Mouse (Mus musculus) heart, embryonic 11.5 days (tissue): ENCODE results near the gene Ndufa12. TPM values are rescaled to one million over a fixed set of nuclear protein-coding genes. Genes with fewer than 3 reads are reported as not detected.

ENCODE experiments used
- ATAC-seq: fragments of 200-750 bp; cut with Nextera tagmentation; replicated peaks from 2 replicates; pipeline ENCODE4 v1.8.0; 2017; ENCODE audit warnings: moderate library complexity; ENCODE audit not compliant: insufficient number of reproducible peaks, low FRiP score, low TSS enrichment
- H3K27ac ChIP-seq: fragments of 300-500 bp; sonication (generic); 2 replicates; pipeline ENCODE4 v1.5.1; 2014; ENCODE audit warnings: mild to moderate bottlenecking, low read depth, low read length
- H3K27me3 ChIP-seq: fragments of 300-500 bp; sonication (generic); 2 replicates; pipeline ENCODE4 v1.6.1; 2014; ENCODE audit warnings: mild to moderate bottlenecking, low read length, mixed read lengths; ENCODE audit not compliant: control insufficient read depth, insufficient read depth
- H3K36me3 ChIP-seq: fragments of 300-500 bp; sonication (generic); 2 replicates; pipeline ENCODE4 v1.6.1; 2014; ENCODE audit warnings: mild to moderate bottlenecking, low read length, moderate library complexity, mixed read lengths; ENCODE audit not compliant: control insufficient read depth, insufficient read depth
- H3K4me1 ChIP-seq: fragments of 300-500 bp; sonication (generic); 2 replicates; pipeline ENCODE4 v1.6.1; 2014; ENCODE audit warnings: low read length; ENCODE audit not compliant: control insufficient read depth, insufficient read depth
- H3K4me2 ChIP-seq: fragments of 300-500 bp; sonication (generic); 2 replicates; pipeline ENCODE4 v1.6.1; 2014; ENCODE audit warnings: mild to moderate bottlenecking, moderate library complexity
- H3K4me3 ChIP-seq: fragments of 300-500 bp; sonication (generic); 2 replicates; pipeline ENCODE4 v1.5.1; 2014; ENCODE audit warnings: low read depth, low read length
- H3K9ac ChIP-seq: fragments of 300-500 bp; sonication (generic); 2 replicates; pipeline ENCODE4 v1.6.1; 2014; ENCODE audit warnings: mild to moderate bottlenecking, low read depth, low read length, moderate library complexity
- H3K9me3 ChIP-seq: fragments of 300-500 bp; sonication (generic); replicated peaks from 2 replicates; pipeline ENCODE4 v1.6.1; 2016; ENCODE audit warnings: low read length; ENCODE audit not compliant: control insufficient read depth
- WGBS: fragments of 180-500 bp; shearing (Covaris S2); extraction: QIAGEN DNeasy Blood & Tissue Kit; methylation state at CpG from one replicate; pipeline ENCODE4 v1.1.7; 2014; ENCODE audit not compliant: insufficient replicate concordance; 5-methylcytosine and 5-hydroxymethylcytosine counted together
- polyA plus RNA-seq: library from polyadenylated mRNA; unstranded; fragments of >200 nt; fragmentation: Nextera tagmentation; extraction: Ambion mirVana; gene quantifications from 2 replicates; pipeline ENCODE4 v1.2.1, GENCODE M21; 2014

Gene Ndufa12
- polyA plus RNA-seq, 1 experiment from 2014 or later: 615 TPM

GRCm38 (mm10) chr10:94249575-94250456, 51.3 kb downstream of the Ndufa12 start:
- H3K9ac ChIP-seq: no peak overlapping the region
- H3K36me3 ChIP-seq: no peaks in the 10 kb centered on the region
- peak; percentile 72 for ATAC-seq
- H3K4me3 ChIP-seq: no peak overlapping the region
- H3K4me2 ChIP-seq: peak overlapping the region; percentile 24
- 29% methylated on average over 22 of the region's 22 CpGs for WGBS
- H3K4me1 ChIP-seq: peaks cover 17% of the 10 kb centered on the region
- no peaks in the 10 kb centered on the region for H3K9me3 ChIP-seq
- H3K27me3 ChIP-seq: no peaks in the 10 kb centered on the region
- peak overlapping the region; percentile 62 for H3K27ac ChIP-seq

- WGBS: 44% methylated on average over 17 of the region's 17 CpGs
- Histone ChIP-seq H3K4me1 (peaks cover 13% of the 10 kb centered on the region), H3K9ac (no peak overlapping the region), H3K36me3 (no peaks in the 10 kb centered on the region), H3K4me3 (no peak overlapping the region), H3K27ac (no peak overlapping the region), H3K27me3 (no peaks in the 10 kb centered on the region), H3K4me2 (no peak overlapping the region), H3K9me3 (no peaks in the 10 kb centered on the region)
- 0 out of 2 replicates have a peak, but pooled peaks have one; percentile 35 for ATAC-seq
Measured at GRCm38 (mm10) chr10:94253260-94253807, 54.8 kb downstream of the Ndufa12 start.

GRCm38 (mm10) chr10:94254766-94255165, 56.2 kb downstream of the Ndufa12 start:
- Histone ChIP-seq H3K9me3 (no peaks in the 10 kb centered on the region), H3K4me1 (peaks cover 8% of the 10 kb centered on the region), H3K4me3 (no peak overlapping the region), H3K9ac (no peak overlapping the region), H3K27me3 (no peaks in the 10 kb centered on the region), H3K36me3 (no peaks in the 10 kb centered on the region), H3K4me2 (no peak overlapping the region), H3K27ac (no peak overlapping the region)
- 74% methylated on average over 3 of the region's 3 CpGs for WGBS
- ATAC-seq: no peak

GRCm38 (mm10) chr10:94255744-94256143, 57.2 kb downstream of the Ndufa12 start:
- H3K27ac ChIP-seq: no peak overlapping the region
- no peaks in the 10 kb centered on the region for H3K27me3 ChIP-seq
- H3K9ac ChIP-seq: no peak overlapping the region
- H3K9me3 ChIP-seq: no peaks in the 10 kb centered on the region
- H3K4me1 ChIP-seq: 0 out of 2 replicates have a peak, but pooled peaks cover 2% of the 10 kb centered on the region
- H3K4me3 ChIP-seq: no peak overlapping the region
- H3K36me3 ChIP-seq: no peaks in the 10 kb centered on the region
- 60% methylated on average over 6 of the region's 6 CpGs for WGBS
- no peak for ATAC-seq
- H3K4me2 ChIP-seq: no peak overlapping the region

GRCm38 (mm10) chr10:94256518-94256917, 58.0 kb downstream of the Ndufa12 start:
- Histone ChIP-seq H3K27me3 (no peaks in the 10 kb centered on the region), H3K4me2 (no peak overlapping the region), H3K9me3 (no peaks in the 10 kb centered on the region), H3K4me3 (no peak overlapping the region), H3K36me3 (no peaks in the 10 kb centered on the region), H3K9ac (no peak overlapping the region), H3K4me1 (0 out of 2 replicates have a peak, but pooled peaks cover 2% of the 10 kb centered on the region), H3K27ac (no peak overlapping the region)
- 78% methylated on average over 4 of the region's 4 CpGs for WGBS
- ATAC-seq: no peak

- WGBS: 74% methylated on average over 1 of the region's 1 CpGs
- H3K4me2 ChIP-seq: no peak overlapping the region
- H3K4me1 ChIP-seq: no peaks in the 10 kb centered on the region
- no peak overlapping the region for H3K9ac ChIP-seq
- H3K36me3 ChIP-seq: no peaks in the 10 kb centered on the region
- no peak overlapping the region for H3K4me3 ChIP-seq
- no peak overlapping the region for H3K27ac ChIP-seq
- H3K27me3 ChIP-seq: no peaks in the 10 kb centered on the region
- ATAC-seq: no peak
- H3K9me3 ChIP-seq: no peaks in the 10 kb centered on the region
Measured at GRCm38 (mm10) chr10:94260544-94260943, 62.0 kb downstream of the Ndufa12 start.

- H3K36me3 ChIP-seq: no peaks in the 10 kb centered on the region
- H3K27me3 ChIP-seq: no peaks in the 10 kb centered on the region
- ATAC-seq: no peak
- no peak overlapping the region for H3K4me2 ChIP-seq
- H3K9me3 ChIP-seq: no peaks in the 10 kb centered on the region
- H3K27ac ChIP-seq: no peak overlapping the region
- WGBS: 83% methylated on average over 13 of the region's 13 CpGs
- H3K9ac ChIP-seq: no peak overlapping the region
- no peak overlapping the region for H3K4me3 ChIP-seq
- H3K4me1 ChIP-seq: no peaks in the 10 kb centered on the region
Measured at GRCm38 (mm10) chr10:94262646-94263045, 64.1 kb downstream of the Ndufa12 start.

GRCm38 (mm10) chr10:94263211-94263610, 64.7 kb downstream of the Ndufa12 start:
- 75% methylated on average over 3 of the region's 3 CpGs for whole genome bisulfite sequencing
- ATAC-seq: no peak
- no peaks in the 10 kb centered on the region for H3K4me1 ChIP-seq
- no peaks in the 10 kb centered on the region for H3K27me3 ChIP-seq
- H3K4me2 ChIP-seq: no peak overlapping the region
- no peak overlapping the region for H3K27ac ChIP-seq
- H3K9ac ChIP-seq: no peak overlapping the region
- H3K36me3 ChIP-seq: no peaks in the 10 kb centered on the region
- H3K4me3 ChIP-seq: no peak overlapping the region
- H3K9me3 ChIP-seq: no peaks in the 10 kb centered on the region
